Mouse (Mus musculus): ENCODE results near the gene Olfr1371. TPM values are rescaled to one million over a fixed set of nuclear protein-coding genes. Genes with fewer than 3 reads are reported as not detected.

Olfr1371 gene
- polyA plus RNA-seq, 1 experiment from 2014 or later, result not detected

- Histone ChIP-seq H3K9ac (replicated peaks) (no peak overlapping the region), H3K4me3 (replicated peaks) (no peak overlapping the region), H3K36me3 (peaks cover 13% of the 10 kb centered on the region; the same call in 1 of the 2 replicates), H3K4me2 (0 out of 2 replicates have a peak overlapping the region, but pooled peaks have one; percentile 5), H3K9me3 (replicated peaks) (no peaks in the 10 kb centered on the region), H3K27ac (replicated peaks) (no peak overlapping the region), H3K27me3 (replicated peaks) (no peaks in the 10 kb centered on the region), H3K4me1 (peaks cover 24% of the 10 kb centered on the region)
- ATAC-seq (ENCODE audit: low FRiP score), result no peak
Observed at GRCm38 (mm10) chr11:52234509-52234908, 20.7 kb upstream of the Olfr1371 start.

GRCm38 (mm10) chr11:52233906-52234305 is 20.1 kb upstream of the Olfr1371 start:
- peaks cover 24% of the 10 kb centered on the region for H3K4me1 ChIP-seq
- H3K36me3 ChIP-seq, result peaks cover 10% of the 10 kb centered on the region; the same call in 1 of the 2 replicates
- H3K27me3 ChIP-seq (replicated peaks), result no peaks in the 10 kb centered on the region
- H3K4me2 ChIP-seq, result peak overlapping the region; percentile 62
- H3K9ac ChIP-seq (replicated peaks), result no peak overlapping the region
- H3K4me3 ChIP-seq (replicated peaks), result no peak overlapping the region
- 89% methylated on average over 1 of the region's 1 CpGs for WGBS
- no peak for ATAC-seq (ENCODE audit: low FRiP score)
- no peaks in the 10 kb centered on the region for H3K9me3 ChIP-seq (replicated peaks)
- no peak overlapping the region for H3K27ac ChIP-seq (replicated peaks)

- ATAC-seq (ENCODE audit: low FRiP score), result no peak
- peak overlapping the region; percentile 99; the same call in 1 of the 2 replicates for H3K9ac ChIP-seq (replicated peaks)
- WGBS, result 42% methylated on average over 3 of the region's 3 CpGs
- peak overlapping the region; percentile 100 for H3K4me3 ChIP-seq (replicated peaks)
- peaks cover 5% of the 10 kb centered on the region; the same call in 1 of the 2 replicates for H3K36me3 ChIP-seq
- peak overlapping the region; percentile 62 for H3K4me2 ChIP-seq
- no peaks in the 10 kb centered on the region for H3K9me3 ChIP-seq (replicated peaks)
- peaks cover 24% of the 10 kb centered on the region for H3K4me1 ChIP-seq
- H3K27ac ChIP-seq (replicated peaks), result no peak overlapping the region
- H3K27me3 ChIP-seq (replicated peaks), result no peaks in the 10 kb centered on the region
Observed at GRCm38 (mm10) chr11:52233043-52233653, 19.4 kb upstream of the Olfr1371 start.

- WGBS, result under 1% methylated on average over 87 of the region's 87 CpGs
- Histone ChIP-seq H3K27ac (replicated peaks) (peak within 1 kb of the TSS; percentile 100), H3K4me1 (peaks cover 24% of the 10 kb centered on the region), H3K9me3 (replicated peaks) (no peaks in the 10 kb centered on the region), H3K36me3 (no peaks in the 10 kb centered on the region), H3K27me3 (replicated peaks) (no peaks in the 10 kb centered on the region), H3K9ac (replicated peaks) (peak within 1 kb of the TSS; percentile 99), H3K4me3 (replicated peaks) (peak within 1 kb of the TSS; percentile 100), H3K4me2 (peak within 1 kb of the TSS; percentile 62)
- peak; percentile 91 for ATAC-seq (ENCODE audit: low FRiP score)
Observed at GRCm38 (mm10) chr11:52231606-52232541, 18.1 kb upstream of the Olfr1371 start, which contains the start of gene Skp1a. Skp1a (plus strand) TSS chr11:52231995.

GRCm38 (mm10) chr11:52230694-52231093 is 16.9 kb upstream of the Olfr1371 start:
- Histone ChIP-seq H3K27me3 (replicated peaks) (no peaks in the 10 kb centered on the region), H3K4me1 (peaks cover 24% of the 10 kb centered on the region), H3K4me3 (replicated peaks) (peak overlapping the region; percentile 100), H3K9me3 (replicated peaks) (no peaks in the 10 kb centered on the region), H3K4me2 (peak overlapping the region; percentile 62), H3K27ac (replicated peaks) (peak overlapping the region; percentile 100; the same call in 1 of the 2 replicates), H3K9ac (replicated peaks) (peak overlapping the region; percentile 99; the same call in 1 of the 2 replicates), H3K36me3 (no peaks in the 10 kb centered on the region)
- ATAC-seq (ENCODE audit: low FRiP score), result no peak
- WGBS, result 53% methylated on average over 5 of the region's 5 CpGs

GRCm38 (mm10) chr11:52228722-52229448 is 15.1 kb upstream of the Olfr1371 start:
- Histone ChIP-seq H3K4me1 (peaks cover 15% of the 10 kb centered on the region), H3K27ac (replicated peaks) (no peak overlapping the region), H3K4me3 (replicated peaks) (no peak overlapping the region), H3K9ac (replicated peaks) (no peak overlapping the region), H3K4me2 (no peak overlapping the region), H3K36me3 (no peaks in the 10 kb centered on the region), H3K9me3 (replicated peaks) (no peaks in the 10 kb centered on the region), H3K27me3 (replicated peaks) (no peaks in the 10 kb centered on the region; the same call in 1 of the 2 replicates)
- no peak for ATAC-seq (ENCODE audit: low FRiP score)
- 83% methylated on average over 7 of the region's 7 CpGs for WGBS

GRCm38 (mm10) chr11:52227466-52228226 is 13.9 kb upstream of the Olfr1371 start:
- WGBS, result 75% methylated on average over 13 of the region's 13 CpGs
- H3K36me3 ChIP-seq, result no peaks in the 10 kb centered on the region
- no peak overlapping the region for H3K9ac ChIP-seq (replicated peaks)
- peaks cover 9% of the 10 kb centered on the region for H3K4me1 ChIP-seq
- no peak overlapping the region for H3K4me3 ChIP-seq (replicated peaks)
- no peak overlapping the region for H3K4me2 ChIP-seq
- no peak for ATAC-seq (ENCODE audit: low FRiP score)
- no peaks in the 10 kb centered on the region; the same call in 1 of the 2 replicates for H3K27me3 ChIP-seq (replicated peaks)
- no peaks in the 10 kb centered on the region for H3K9me3 ChIP-seq (replicated peaks)
- H3K27ac ChIP-seq (replicated peaks), result no peak overlapping the region

GRCm38 (mm10) chr11:52227053-52227452 is 13.3 kb upstream of the Olfr1371 start:
- H3K9me3 ChIP-seq (replicated peaks), result no peaks in the 10 kb centered on the region
- H3K4me2 ChIP-seq, result no peak overlapping the region
- ATAC-seq (ENCODE audit: low FRiP score), result no peak
- peaks cover 9% of the 10 kb centered on the region for H3K4me1 ChIP-seq
- H3K27ac ChIP-seq (replicated peaks), result no peak overlapping the region
- H3K36me3 ChIP-seq, result no peaks in the 10 kb centered on the region
- H3K27me3 ChIP-seq (replicated peaks), result no peaks in the 10 kb centered on the region; the same call in 1 of the 2 replicates
- WGBS, result 70% methylated on average over 3 of the region's 3 CpGs
- no peak overlapping the region for H3K9ac ChIP-seq (replicated peaks)
- no peak overlapping the region for H3K4me3 ChIP-seq (replicated peaks)

- no peak for ATAC-seq (ENCODE audit: low FRiP score)
- Histone ChIP-seq H3K9me3 (replicated peaks) (no peaks in the 10 kb centered on the region), H3K36me3 (no peaks in the 10 kb centered on the region), H3K4me1 (peaks cover 8% of the 10 kb centered on the region), H3K27me3 (replicated peaks) (no peaks in the 10 kb centered on the region; the same call in 1 of the 2 replicates), H3K4me3 (replicated peaks) (no peak overlapping the region), H3K4me2 (no peak overlapping the region), H3K27ac (replicated peaks) (no peak overlapping the region), H3K9ac (replicated peaks) (no peak overlapping the region)
- WGBS, result 63% methylated on average over 3 of the region's 3 CpGs
Observed at GRCm38 (mm10) chr11:52225986-52226599, 12.3 kb upstream of the Olfr1371 start.

- 19% methylated on average over 19 of the region's 19 CpGs for WGBS
- H3K27me3 ChIP-seq (replicated peaks), result no peaks in the 10 kb centered on the region; the same call in 1 of the 2 replicates
- no peak overlapping the region for H3K9ac ChIP-seq (replicated peaks)
- H3K4me1 ChIP-seq, result peaks cover 5% of the 10 kb centered on the region; the same call in 1 of the 2 replicates
- H3K27ac ChIP-seq (replicated peaks), result no peak overlapping the region
- ATAC-seq (ENCODE audit: low FRiP score), result no peak
- no peaks in the 10 kb centered on the region for H3K36me3 ChIP-seq
- H3K4me2 ChIP-seq, result peak overlapping the region; percentile 6; the same call in 1 of the 2 replicates
- no peak overlapping the region for H3K4me3 ChIP-seq (replicated peaks)
- no peaks in the 10 kb centered on the region for H3K9me3 ChIP-seq (replicated peaks)
Observed at GRCm38 (mm10) chr11:52223968-52224682, 10.3 kb upstream of the Olfr1371 start.

All from neural tube, embryonic 15.5 days (tissue).